Mouse (Mus musculus) stomach, postnatal 0 days (tissue): ENCODE results near the gene Dock8.

Experiments used
- CTCF ChIP-seq: IDR thresholded peaks from 2 replicates; pipeline ENCODE4 v1.5.1; 2016; ENCODE audit warnings: antibody characterized with exemption, low read depth, mild to moderate bottlenecking, moderate library complexity
- EP300 ChIP-seq: optimal IDR thresholded peaks from 2 replicates; pipeline ENCODE3; 2016; ENCODE audit warnings: antibody characterized with exemption

DNA sequence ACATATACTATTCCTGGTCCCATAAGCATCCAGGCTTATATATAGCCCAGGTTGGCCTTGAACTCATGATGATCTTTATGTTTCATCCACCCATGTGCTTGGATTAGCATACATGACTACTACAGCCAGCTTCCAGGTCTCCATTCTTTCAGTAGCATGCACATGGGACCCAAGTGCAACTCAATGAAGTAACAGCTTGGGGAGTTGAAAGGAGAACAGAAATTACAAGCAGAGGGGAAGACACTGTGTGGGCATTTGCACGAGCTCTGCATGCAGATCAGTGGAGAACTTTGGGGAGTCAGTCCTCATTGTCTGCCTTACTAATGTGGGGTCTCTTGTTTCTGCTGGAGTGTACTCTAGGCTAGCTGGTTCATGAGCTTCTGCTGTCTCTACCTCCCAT, 7.4 kb downstream of the Dock8 start:
- TF ChIP-seq CTCF (no peak), EP300 (no peak)
